Mouse (Mus musculus) liver, embryonic 13.5 days (tissue): Measurements from ENCODE around the gene Gm5767. TPM values are rescaled to one million over a fixed set of nuclear protein-coding genes. Genes with fewer than 3 reads are reported as not detected.

Source experiments
- ATAC-seq: fragments of 200-750 bp; cut with Nextera tagmentation; 2 replicates; pipeline ENCODE4 v1.8.0; 2017; ENCODE audit warnings: low read depth, mild to moderate bottlenecking, moderate number of reproducible peaks, moderate library complexity
- DNase-seq: peaks from one replicate; pipeline ENCODE4 v3.0.0; 2022
- H3K27ac ChIP-seq: fragments of 300-500 bp; sonication (generic); 2 replicates; pipeline ENCODE4 v1.5.1; 2015; ENCODE audit warnings: moderate library complexity, mild to moderate bottlenecking, inconsistent platforms
- H3K27me3 ChIP-seq: fragments of 300-500 bp; sonication (generic); 2 replicates; pipeline ENCODE4 v1.6.1; 2015; ENCODE audit warnings: mild to moderate bottlenecking, inconsistent platforms
- H3K36me3 ChIP-seq: fragments of 300-500 bp; sonication (generic); 2 replicates; pipeline ENCODE4 v1.6.1; 2015; ENCODE audit warnings: mild to moderate bottlenecking, inconsistent platforms
- H3K4me1 ChIP-seq: fragments of 300-500 bp; sonication (generic); replicated peaks from 2 replicates; pipeline ENCODE4 v1.6.1; 2015; ENCODE audit warnings: inconsistent platforms
- H3K4me2 ChIP-seq: fragments of 300-500 bp; sonication (generic); 2 replicates; pipeline ENCODE4 v1.6.1; 2015; ENCODE audit warnings: inconsistent platforms, mild to moderate bottlenecking, moderate library complexity
- H3K4me3 ChIP-seq: fragments of 300-500 bp; sonication (generic); replicated peaks from 2 replicates; pipeline ENCODE4 v1.5.1; 2015; ENCODE audit warnings: mild to moderate bottlenecking, inconsistent platforms
- H3K9ac ChIP-seq: fragments of 300-500 bp; sonication (generic); 2 replicates; pipeline ENCODE4 v1.6.1; 2015; ENCODE audit warnings: mild to moderate bottlenecking, inconsistent platforms
- H3K9me3 ChIP-seq: fragments of 300-500 bp; sonication (generic); replicated peaks from 2 replicates; pipeline ENCODE4 v1.6.1; 2016; ENCODE audit warnings: inconsistent platforms
- WGBS: fragments of 180-500 bp; shearing (Covaris S2); methylation state at CpG from one replicate; pipeline ENCODE4 v1.1.7; 2015; ENCODE audit not compliant: insufficient replicate concordance; 5-methylcytosine and 5-hydroxymethylcytosine counted together
- polyA plus RNA-seq: library from polyadenylated mRNA; unstranded; fragments of >200 nt; fragmentation: Nextera tagmentation; extraction: Ambion mirVana; gene quantifications from 2 replicates; pipeline ENCODE4 v1.2.1, GENCODE M21; 2015

The Gm5767 gene
- not detected in 2 replicates for polyA plus RNA-seq

GRCm38 (mm10) chr16:8680470-8680869, at the start of gene Gm5767:
Gene Gm5767 (plus strand): TSS chr16:8680770.
- Histone ChIP-seq H3K4me2 (no peak within 1 kb of the TSS), H3K9me3 (no peaks in the 10 kb centered on the region), H3K4me3 (no peak within 1 kb of the TSS), H3K4me1 (peaks cover 71% of the 10 kb centered on the region), H3K36me3 (peaks cover 26% of the 10 kb centered on the region), H3K9ac (peak within 1 kb of the TSS; percentile 14; the same call in 1 of the 2 replicates), H3K27me3 (no peaks in the 10 kb centered on the region), H3K27ac (peak within 1 kb of the TSS; percentile 97)
- WGBS = 76% methylated on average over 5 of the region's 5 CpGs
- no peak for DNase-seq
- ATAC-seq = no peak

- ATAC-seq (no peak), DNase-seq (no peak)
- Histone ChIP-seq H3K27ac (no peak overlapping the region), H3K4me1 (peaks cover 25% of the 10 kb centered on the region), H3K9ac (no peak overlapping the region), H3K9me3 (no peaks in the 10 kb centered on the region), H3K36me3 (peaks cover 46% of the 10 kb centered on the region), H3K27me3 (no peaks in the 10 kb centered on the region), H3K4me2 (no peak overlapping the region), H3K4me3 (no peak overlapping the region)
- 52% methylated on average over 5 of the region's 5 CpGs for WGBS
Observed at GRCm38 (mm10) chr16:8631428-8631827, 49.1 kb upstream of the Gm5767 start.

GRCm38 (mm10) chr16:8636867-8637216, 43.7 kb upstream of the Gm5767 start:
- under 1% methylated on average over 13 of the region's 13 CpGs for WGBS
- peak; percentile 29 for ATAC-seq
- no peaks in the 10 kb centered on the region for H3K27me3 ChIP-seq
- peak overlapping the region; percentile 80 for H3K4me3 ChIP-seq
- peak overlapping the region; percentile 90 for H3K4me2 ChIP-seq
- peaks cover 61% of the 10 kb centered on the region for H3K4me1 ChIP-seq
- no peak for DNase-seq
- peaks cover 57% of the 10 kb centered on the region for H3K36me3 ChIP-seq
- peak overlapping the region; percentile 93 for H3K27ac ChIP-seq
- no peaks in the 10 kb centered on the region for H3K9me3 ChIP-seq
- peak overlapping the region; percentile 90 for H3K9ac ChIP-seq

GRCm38 (mm10) chr16:8637217-8638051, 43.1 kb upstream of the Gm5767 start, which contains the start of the genes Pmm2 and Tmem186:
Gene Pmm2 (plus strand): TSS chr16:8637674.
Gene Tmem186 (minus strand): TSS chr16:8637712.
- DNase-seq (peak; percentile 76), ATAC-seq (peak; percentile 85)
- Histone ChIP-seq H3K27ac (peak within 1 kb of the TSS; percentile 93), H3K9me3 (no peaks in the 10 kb centered on the region), H3K4me3 (peak within 1 kb of the TSS; percentile 80), H3K36me3 (peaks cover 57% of the 10 kb centered on the region), H3K9ac (peak within 1 kb of the TSS; percentile 90), H3K4me1 (peaks cover 60% of the 10 kb centered on the region), H3K27me3 (no peaks in the 10 kb centered on the region), H3K4me2 (peak within 1 kb of the TSS; percentile 90)
- under 1% methylated on average over 59 of the region's 59 CpGs for WGBS

GRCm38 (mm10) chr16:8638131-8638530, 42.4 kb upstream of the Gm5767 start:
- DNase-seq (no peak), ATAC-seq (no peak)
- WGBS = 11% methylated on average over 7 of the region's 7 CpGs
- peaks cover 61% of the 10 kb centered on the region for H3K36me3 ChIP-seq
- H3K9ac ChIP-seq = peak overlapping the region; percentile 90
- H3K27me3 ChIP-seq = no peaks in the 10 kb centered on the region
- peaks cover 58% of the 10 kb centered on the region for H3K4me1 ChIP-seq
- peak overlapping the region; percentile 80 for H3K4me3 ChIP-seq
- H3K9me3 ChIP-seq = no peaks in the 10 kb centered on the region
- H3K4me2 ChIP-seq = peak overlapping the region; percentile 90
- H3K27ac ChIP-seq = peak overlapping the region; percentile 93

GRCm38 (mm10) chr16:8639466-8640191, 40.9 kb upstream of the Gm5767 start:
- ATAC-seq (no peak), DNase-seq (no peak)
- H3K4me3 ChIP-seq = peak overlapping the region; percentile 80
- H3K9me3 ChIP-seq = no peaks in the 10 kb centered on the region
- H3K4me1 ChIP-seq = peaks cover 55% of the 10 kb centered on the region
- peaks cover 65% of the 10 kb centered on the region for H3K36me3 ChIP-seq
- no peaks in the 10 kb centered on the region for H3K27me3 ChIP-seq
- peak overlapping the region; percentile 37 for H3K27ac ChIP-seq
- H3K4me2 ChIP-seq = peak overlapping the region; percentile 90
- WGBS = 39% methylated on average over 11 of the region's 11 CpGs
- peak overlapping the region; percentile 10; the same call in 1 of the 2 replicates for H3K9ac ChIP-seq

GRCm38 (mm10) chr16:8643855-8644254, 36.7 kb upstream of the Gm5767 start:
- DNase-seq = peak; percentile 40
- Histone ChIP-seq H3K4me1 (peaks cover 25% of the 10 kb centered on the region), H3K36me3 (peaks cover 90% of the 10 kb centered on the region), H3K4me2 (no peak overlapping the region), H3K27me3 (no peaks in the 10 kb centered on the region), H3K4me3 (no peak overlapping the region), H3K9ac (no peak overlapping the region), H3K27ac (no peak overlapping the region), H3K9me3 (no peaks in the 10 kb centered on the region)
- ATAC-seq = peak; percentile 82
- 67% methylated on average over 2 of the region's 2 CpGs for WGBS

GRCm38 (mm10) chr16:8645546-8645945, 35.0 kb upstream of the Gm5767 start:
- H3K4me1 ChIP-seq = peaks cover 8% of the 10 kb centered on the region
- H3K36me3 ChIP-seq = peaks cover 97% of the 10 kb centered on the region
- WGBS = 84% methylated on average over 6 of the region's 6 CpGs
- H3K27me3 ChIP-seq = no peaks in the 10 kb centered on the region
- H3K4me3 ChIP-seq = no peak overlapping the region
- no peak overlapping the region for H3K4me2 ChIP-seq
- DNase-seq (no peak), ATAC-seq (no peak)
- no peaks in the 10 kb centered on the region for H3K9me3 ChIP-seq
- no peak overlapping the region for H3K9ac ChIP-seq
- H3K27ac ChIP-seq = no peak overlapping the region

- peaks cover 17% of the 10 kb centered on the region for H3K4me1 ChIP-seq
- no peak for DNase-seq
- H3K4me3 ChIP-seq = no peak overlapping the region
- peaks cover 98% of the 10 kb centered on the region for H3K36me3 ChIP-seq
- no peaks in the 10 kb centered on the region for H3K27me3 ChIP-seq
- no peak for ATAC-seq
- H3K4me2 ChIP-seq = no peak overlapping the region
- no peak overlapping the region for H3K9ac ChIP-seq
- WGBS = 83% methylated on average over 3 of the region's 3 CpGs
- H3K27ac ChIP-seq = no peak overlapping the region
- no peaks in the 10 kb centered on the region for H3K9me3 ChIP-seq
Observed at GRCm38 (mm10) chr16:8650007-8650406, 30.6 kb upstream of the Gm5767 start.

- no peaks in the 10 kb centered on the region for H3K27me3 ChIP-seq
- H3K27ac ChIP-seq = no peak overlapping the region
- 77% methylated on average over 6 of the region's 6 CpGs for WGBS
- peaks cover 32% of the 10 kb centered on the region for H3K4me1 ChIP-seq
- H3K9ac ChIP-seq = no peak overlapping the region
- H3K36me3 ChIP-seq = peaks cover 97% of the 10 kb centered on the region
- H3K4me3 ChIP-seq = no peak overlapping the region
- no peak for ATAC-seq
- H3K9me3 ChIP-seq = no peaks in the 10 kb centered on the region
- no peak for DNase-seq
- H3K4me2 ChIP-seq = no peak overlapping the region
Observed at GRCm38 (mm10) chr16:8655108-8655507, 25.5 kb upstream of the Gm5767 start.

- no peak overlapping the region for H3K4me3 ChIP-seq
- no peak overlapping the region for H3K9ac ChIP-seq
- H3K27ac ChIP-seq = no peak overlapping the region
- H3K4me2 ChIP-seq = no peak overlapping the region
- peaks cover 37% of the 10 kb centered on the region for H3K4me1 ChIP-seq
- peak; percentile 74 for ATAC-seq
- peaks cover 97% of the 10 kb centered on the region for H3K36me3 ChIP-seq
- WGBS = 61% methylated on average over 9 of the region's 9 CpGs
- peak; percentile 53 for DNase-seq
- H3K9me3 ChIP-seq = no peaks in the 10 kb centered on the region
- no peaks in the 10 kb centered on the region for H3K27me3 ChIP-seq
Observed at GRCm38 (mm10) chr16:8655599-8655998, 25.0 kb upstream of the Gm5767 start.
